Mouse (Mus musculus) small intestine, adult 2 months (tissue): ENCODE measurements around the gene Stx3.

Experiments used
- CTCF ChIP-seq: fragments of 200-500 bp; IDR thresholded peaks from 2 replicates; pipeline ENCODE4 v1.5.1; 2012; ENCODE audit warnings: low read depth, mild to moderate bottlenecking, control low read depth, inconsistent platforms, low read length, moderate library complexity, mixed read lengths; ENCODE audit not compliant: insufficient replicate concordance, insufficient read length; ENCODE audit errors: extremely low read depth
- POLR2A ChIP-seq: fragments of 200-500 bp; IDR thresholded peaks from 2 replicates; pipeline ENCODE4 v1.6.1; 2012; ENCODE audit warnings: low read depth, mild to moderate bottlenecking, control low read depth, inconsistent platforms, low read length, moderate library complexity

- TF ChIP-seq CTCF (no peak), POLR2A (no peak)
Observed at GRCm38 (mm10) chr19:11816706-11817105, 2.5 kb downstream of the Stx3 start.
